8 mouse cellular contexts compared by ENCODE assay signal in genomic region chr9:61985183-61985863, GRCm38 (mm10). TPM values are rescaled to one million over a fixed set of nuclear protein-coding genes. Genes with fewer than 3 reads are reported as not detected.
DNase-seq lines count a peak whose midpoint lies in the region; ATAC-seq and TF ChIP-seq lines count a peak whose summit lies in the region.
"Had no signal": no experiment of that assay in that cellular context is flagged by ENCODE, and none has a peak within 500 bp of the region (broad histone marks: within the 10 kb centered on the region; RNA-seq: fewer than 3 reads in every experiment).

No protein-coding gene starts in this region.

- H3K9me3 ChIP-seq in midbrain, embryonic 10.5 days (replicated peaks), result no peaks in the 10 kb centered on the region
- H3K9me3 ChIP-seq in midbrain, embryonic 16.5 days (replicated peaks; ENCODE audit: control insufficient read depth, low read length, poor library complexity, severe bottlenecking), result no peaks in the 10 kb centered on the region
- no peaks in the 10 kb centered on the region for H3K9me3 ChIP-seq in limb, embryonic 14.5 days (ENCODE audit: control insufficient read depth, low read length)

- peak; percentile 47 for DNase-seq in midbrain, embryonic 10.5 days (ENCODE audit: low spot score)
- peak; percentile 63 for DNase-seq in R1 (ENCODE audit: low read depth, low spot score)
- peak; percentile 59 for DNase-seq in embryo, embryonic 10.5 days (ENCODE audit: low spot score)
- peak; percentile 72 to 78 for DNase-seq in heart, postnatal 36 days
- DNase-seq in limb, embryonic 14.5 days (ENCODE audit: low spot score), result peak; percentile 54
- DNase-seq in retina, embryonic 14.5 days (ENCODE audit: low spot score), result peak; percentile 66

- WGBS in midbrain, embryonic 10.5 days, result 67% methylated on average over 11 of the region's 11 CpGs
- 56% methylated on average over 11 of the region's 11 CpGs for WGBS in midbrain, embryonic 16.5 days
- WGBS in limb, embryonic 14.5 days, result 22% methylated on average over 11 of the region's 11 CpGs

- H3K4me3 ChIP-seq in midbrain, embryonic 10.5 days, result no peak overlapping the region
- no peak overlapping the region for H3K4me3 ChIP-seq in midbrain, embryonic 16.5 days (ENCODE audit: low read depth, low read length)
- H3K4me3 ChIP-seq in limb, embryonic 14.5 days (replicated peaks; ENCODE audit: low read length), result no peak overlapping the region

- H3K9ac ChIP-seq in midbrain, embryonic 16.5 days (ENCODE audit: low read depth, low read length), result no peak overlapping the region
- H3K9ac ChIP-seq in limb, embryonic 14.5 days (ENCODE audit: low read depth, low read length, severe bottlenecking), result no peak overlapping the region

- H3K4me2 ChIP-seq in midbrain, embryonic 16.5 days (ENCODE audit: low read length), result no peak overlapping the region
- no peak overlapping the region for H3K4me2 ChIP-seq in limb, embryonic 14.5 days (replicated peaks; ENCODE audit: low read depth, low read length, severe bottlenecking)

- H3K36me3 ChIP-seq in midbrain, embryonic 10.5 days, result no peaks in the 10 kb centered on the region
- H3K36me3 ChIP-seq in midbrain, embryonic 16.5 days (ENCODE audit: control insufficient read depth, insufficient read depth, low read length), result no peaks in the 10 kb centered on the region
- H3K36me3 ChIP-seq in limb, embryonic 14.5 days (ENCODE audit: control insufficient read depth, insufficient read depth, low read length), result no peaks in the 10 kb centered on the region

- no peak for TF ChIP-seq POLR2A in limb, embryonic 14.5 days (IDR thresholded peaks at IDR 0.05; ENCODE audit: borderline replicate concordance, extremely low read depth, insufficient read depth, insufficient read length)

- peaks cover 6% of the 10 kb centered on the region for H3K4me1 ChIP-seq in midbrain, embryonic 10.5 days
- H3K4me1 ChIP-seq in midbrain, embryonic 16.5 days (ENCODE audit: control insufficient read depth, insufficient read depth, low read length), result no peaks in the 10 kb centered on the region
- peaks cover 14% of the 10 kb centered on the region; the same call in 1 of the 2 replicates for H3K4me1 ChIP-seq in limb, embryonic 14.5 days (ENCODE audit: control insufficient read depth, insufficient read depth, low read length)

- no peak for ATAC-seq in midbrain, embryonic 16.5 days
- no peak for ATAC-seq in limb, embryonic 14.5 days (ENCODE audit: low FRiP score, low read depth)

- H3K27ac ChIP-seq in midbrain, embryonic 10.5 days (replicated peaks), result no peak overlapping the region
- no peak overlapping the region for H3K27ac ChIP-seq in midbrain, embryonic 16.5 days (ENCODE audit: low read length)
- H3K27ac ChIP-seq in limb, embryonic 14.5 days (replicated peaks; ENCODE audit: low read depth, low read length), result no peak overlapping the region

- no peaks in the 10 kb centered on the region for H3K27me3 ChIP-seq in midbrain, embryonic 10.5 days (ENCODE audit: low read depth, poor library complexity, severe bottlenecking)
- no peaks in the 10 kb centered on the region for H3K27me3 ChIP-seq in midbrain, embryonic 16.5 days (ENCODE audit: control insufficient read depth, insufficient read depth, low read depth, low read length)
- no peaks in the 10 kb centered on the region for H3K27me3 ChIP-seq in limb, embryonic 14.5 days (ENCODE audit: control insufficient read depth, insufficient read depth, low read length)

- intact Hi-C loops in heart, postnatal 36 days (cut with DNase I), result loop anchor here (1.0 kb wide), 2 partner anchors 20 to 37 kb away; no protein-coding TSS in a partner anchor

RNA-seq across cellular contexts. Expression of gene Kif23, which starts 38.7 kb away (rescaled TPM):
- polyA plus RNA-seq in midbrain, embryonic 10.5 days (2016; fragmentation: Nextera tagmentation; extraction: Ambion mirVana), result 121 and 123 TPM in 2 replicates
- polyA plus RNA-seq in midbrain, embryonic 16.5 days (2015; fragmentation: Nextera tagmentation; extraction: Ambion mirVana), result 10.1 and 12.9 TPM in 2 replicates
- total RNA-seq in heart, postnatal 36 days (2021), result 1 to 10 TPM; 1.7 to 2.4 TPM
- polyA plus RNA-seq in limb, embryonic 14.5 days (2012; rRNA removed), result 66.8 and 88.9 TPM in 2 replicates
- 94.4 and 98.8 TPM in 2 replicates for polyA plus RNA-seq in limb, embryonic 14.5 days (2014; fragmentation: Nextera tagmentation; extraction: Ambion mirVana)

RNA-seq across cellular contexts. Expression of gene Paqr5, which starts 41.3 kb away (rescaled TPM):
- 0.90 and 1.0 TPM in 2 replicates for polyA plus RNA-seq in midbrain, embryonic 10.5 days (2016; fragmentation: Nextera tagmentation; extraction: Ambion mirVana)
- 0.18 and 0.48 TPM in 2 replicates for polyA plus RNA-seq in midbrain, embryonic 16.5 days (2015; fragmentation: Nextera tagmentation; extraction: Ambion mirVana)
- total RNA-seq in heart, postnatal 36 days (2021), result not detected
- 5.2 and 6.2 TPM in 2 replicates for polyA plus RNA-seq in limb, embryonic 14.5 days (2012; rRNA removed)
- 10.4 and 12.4 TPM in 2 replicates for polyA plus RNA-seq in limb, embryonic 14.5 days (2014; fragmentation: Nextera tagmentation; extraction: Ambion mirVana)
- total RNA-seq: gastrocnemius, adult 8-10 months had no signal
